Mouse (Mus musculus): Measurements from ENCODE around the gene Fbp2. TPM values are rescaled to one million over a fixed set of nuclear protein-coding genes. Genes with fewer than 3 reads are reported as not detected.
A peak's percentile ranks its signal among the peaks of the same experiment; 100 is the strongest.
"Not testable (repeated sequence)": the region's sequence is repeated elsewhere in the genome, so short reads cannot be mapped to it uniquely, and the experiment has no call there.

The Fbp2 gene
- polyA plus RNA-seq, 1 experiment from 2014 or later: 0.36 TPM

DNA sequence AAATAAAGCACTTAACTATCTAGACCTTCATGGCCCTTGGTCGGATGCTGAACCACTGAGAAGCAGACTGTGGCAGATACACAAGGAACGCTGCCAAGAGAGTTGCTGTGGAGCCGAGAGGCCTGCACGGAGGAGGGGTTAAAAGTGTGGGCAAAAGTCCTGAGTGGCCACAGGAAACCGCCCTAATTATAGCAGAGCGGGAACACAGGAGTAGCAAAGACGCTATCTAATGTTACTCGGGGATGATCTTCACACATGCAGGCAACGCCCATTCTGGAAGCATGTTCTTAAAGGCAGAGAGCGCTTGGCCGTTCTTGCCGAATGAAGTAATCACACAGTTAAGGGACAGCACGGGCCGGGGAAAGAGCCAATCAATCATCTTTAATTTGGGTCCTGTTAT is 1.4 kb downstream of the Fbp2 start:
- H3K4me3 ChIP-seq: no peak overlapping the region
- DNase-seq (ENCODE audit: low spot score): no peak
- no peaks in the 10 kb centered on the region for H3K27me3 ChIP-seq (replicated peaks; ENCODE audit: low read depth, poor library complexity, severe bottlenecking)
- no peaks in the 10 kb centered on the region for H3K36me3 ChIP-seq (replicated peaks)
- H3K4me1 ChIP-seq: peaks cover 10% of the 10 kb centered on the region; the same call in 1 of the 2 replicates
- 89% methylated on average over 14 of the region's 14 CpGs for WGBS
- H3K27ac ChIP-seq (replicated peaks): no peak overlapping the region
- H3K9me3 ChIP-seq: no peaks in the 10 kb centered on the region

DNA sequence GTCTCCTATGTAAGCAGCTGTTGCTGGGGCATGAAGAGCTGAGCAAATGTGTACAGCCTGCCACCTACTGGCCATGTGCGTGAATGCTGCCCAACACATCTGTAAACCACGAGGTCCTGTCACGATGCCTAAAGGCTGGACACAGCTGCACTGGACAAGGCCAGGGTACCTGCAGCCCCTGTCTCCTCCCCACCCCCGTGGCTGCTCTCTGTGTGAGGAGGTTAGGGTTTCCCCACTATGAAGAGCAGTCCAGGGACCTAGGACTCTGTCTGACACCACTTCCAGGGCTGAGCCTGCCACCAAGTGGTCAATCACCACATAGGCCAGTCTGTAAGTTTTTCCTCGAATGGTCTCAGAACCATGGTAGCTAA is 1.9 kb downstream of the Fbp2 start:
- H3K27ac ChIP-seq (replicated peaks): peak overlapping the region; percentile 75
- H3K4me3 ChIP-seq: peak overlapping the region; percentile 46

DNA sequence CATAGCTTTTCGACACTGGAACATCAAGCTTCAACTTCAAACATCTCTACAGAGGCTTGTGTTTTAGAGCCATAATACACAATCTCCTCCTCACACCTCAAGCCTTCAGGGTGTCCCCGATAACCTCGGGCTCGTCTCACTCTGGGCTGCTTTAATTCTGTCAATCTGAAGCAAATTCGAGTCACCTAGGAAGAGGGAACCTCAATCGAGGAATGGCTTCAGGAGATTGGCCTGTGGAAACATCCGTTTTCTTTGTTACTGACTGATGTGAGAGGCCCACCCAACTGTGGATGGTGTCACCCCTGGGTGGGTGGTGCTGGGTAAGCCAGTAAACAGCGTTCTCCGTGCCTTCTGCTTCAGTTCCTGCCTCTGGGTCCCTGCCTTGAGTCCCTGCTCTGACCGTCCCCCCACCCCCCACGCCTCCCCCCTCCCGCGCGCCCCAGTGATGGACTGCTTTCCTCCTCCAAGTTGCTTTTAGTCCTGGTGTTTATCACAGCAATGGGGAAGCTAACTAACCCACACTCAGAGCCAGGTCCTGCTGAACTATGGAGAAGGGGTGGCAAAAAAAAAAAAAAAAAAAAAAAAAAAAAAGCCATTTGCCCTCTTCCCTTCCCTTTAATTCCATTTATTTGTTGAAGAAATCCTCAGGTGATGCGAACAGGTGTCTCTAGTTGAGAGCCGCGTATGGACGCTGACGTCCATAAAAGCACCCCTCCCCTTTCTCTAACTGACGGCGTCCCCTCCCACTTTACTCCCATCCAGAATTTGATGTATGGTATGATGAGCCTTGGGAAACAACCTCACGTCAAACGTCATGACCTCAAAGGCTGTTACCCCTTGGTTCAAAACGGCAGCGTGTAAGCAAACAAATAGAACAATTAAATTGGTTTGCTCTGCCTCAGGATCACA is 2.6 kb downstream of the Fbp2 start:
- 32% methylated on average over 25 of the region's 25 CpGs for WGBS
- DNase-seq (ENCODE audit: low spot score): no peak
- no peaks in the 10 kb centered on the region for H3K27me3 ChIP-seq (replicated peaks; ENCODE audit: low read depth, poor library complexity, severe bottlenecking)
- H3K36me3 ChIP-seq (replicated peaks): no peaks in the 10 kb centered on the region
- H3K27ac ChIP-seq (replicated peaks): peak overlapping the region; percentile 75
- H3K9me3 ChIP-seq: no peaks in the 10 kb centered on the region
- peak overlapping the region; percentile 46 for H3K4me3 ChIP-seq
- peaks cover 9% of the 10 kb centered on the region; the same call in 1 of the 2 replicates for H3K4me1 ChIP-seq

More for the DNA sequence above, 1.9 kb downstream of the Fbp2 start:
- Histone ChIP-seq H3K36me3 (replicated peaks) (no peaks in the 10 kb centered on the region), H3K9me3 (no peaks in the 10 kb centered on the region), H3K4me1 (peaks cover 9% of the 10 kb centered on the region; the same call in 1 of the 2 replicates), H3K27me3 (replicated peaks; ENCODE audit: low read depth, poor library complexity, severe bottlenecking) (no peaks in the 10 kb centered on the region)
- 9% methylated on average over 5 of the region's 5 CpGs for WGBS
- peak; percentile 88 for DNase-seq (ENCODE audit: low spot score)

DNA sequence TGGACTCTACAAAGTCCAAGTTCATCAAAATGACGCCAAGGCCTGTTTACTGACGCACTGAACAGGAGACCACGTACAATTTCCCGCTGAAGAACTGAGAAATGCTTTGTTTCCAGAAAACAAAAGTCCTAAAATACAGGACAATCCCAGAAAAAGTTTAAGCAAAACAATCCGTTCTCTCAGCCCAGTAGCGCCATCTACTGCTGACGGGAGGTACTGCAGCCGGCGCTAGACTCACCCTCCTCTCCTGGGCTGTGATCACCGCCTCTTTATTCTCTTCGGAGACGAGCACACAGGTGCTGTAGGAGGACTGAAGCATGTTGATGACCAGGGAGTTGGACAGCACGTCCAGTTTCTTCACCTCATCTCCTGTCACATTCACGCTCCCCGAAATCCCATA is 3.6 kb downstream of the Fbp2 start:
- DNase-seq (ENCODE audit: low spot score): peak; percentile 77
- H3K9me3 ChIP-seq: no peaks in the 10 kb centered on the region
- H3K4me3 ChIP-seq: no peak overlapping the region
- 13% methylated on average over 15 of the region's 15 CpGs for WGBS
- H3K27ac ChIP-seq (replicated peaks): no peak overlapping the region
- H3K27me3 ChIP-seq (replicated peaks; ENCODE audit: low read depth, poor library complexity, severe bottlenecking): no peaks in the 10 kb centered on the region
- peaks cover 9% of the 10 kb centered on the region; the same call in 1 of the 2 replicates for H3K4me1 ChIP-seq
- H3K36me3 ChIP-seq (replicated peaks): no peaks in the 10 kb centered on the region

DNA sequence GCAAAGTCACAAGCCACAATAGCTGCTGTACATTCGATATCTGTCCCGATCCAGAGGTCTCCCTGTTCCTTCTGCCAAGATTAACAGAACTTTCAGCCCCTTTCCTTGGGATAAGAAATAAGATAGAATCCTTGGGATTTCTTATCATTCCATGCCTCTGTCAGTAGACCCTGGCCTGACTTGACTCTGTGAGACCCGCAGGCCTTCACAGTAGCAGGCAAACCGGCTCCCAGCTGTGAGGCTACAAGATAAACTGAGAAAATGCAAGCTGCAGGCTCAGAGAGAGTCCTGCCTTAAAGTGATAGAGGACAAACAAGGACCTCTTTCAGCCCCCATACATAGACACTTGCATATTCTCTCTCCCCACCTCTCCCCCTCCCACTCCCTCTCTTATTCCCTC is 24.9 kb downstream of the Fbp2 start:
- no peak overlapping the region for H3K27ac ChIP-seq (replicated peaks)
- no peak for DNase-seq (ENCODE audit: low spot score)
- no peak overlapping the region for H3K4me3 ChIP-seq
- H3K36me3 ChIP-seq (replicated peaks): no peaks in the 10 kb centered on the region
- WGBS: 35% methylated on average over 4 of the region's 4 CpGs
- no peaks in the 10 kb centered on the region for H3K4me1 ChIP-seq
- no peaks in the 10 kb centered on the region for H3K27me3 ChIP-seq (replicated peaks; ENCODE audit: low read depth, poor library complexity, severe bottlenecking)
- no peaks in the 10 kb centered on the region for H3K9me3 ChIP-seq

DNA sequence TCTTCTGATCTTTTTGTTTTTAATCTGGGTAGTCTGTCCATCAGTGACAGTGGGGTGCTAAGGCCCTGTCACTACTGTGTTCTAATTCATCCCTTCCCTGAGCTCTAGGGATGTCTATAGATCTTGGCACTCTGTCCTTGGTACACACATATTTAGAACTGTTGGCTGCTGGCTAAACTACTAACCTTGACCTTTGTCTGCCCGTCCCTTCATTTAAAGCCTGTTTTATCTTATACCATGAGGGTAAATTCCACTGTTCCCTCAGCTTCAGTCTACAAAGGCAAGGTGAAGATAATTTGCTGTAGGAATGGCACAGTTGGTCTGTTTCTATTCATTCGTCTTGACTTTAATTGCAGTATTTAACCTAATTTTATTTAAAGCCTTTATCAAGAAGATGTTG is 26.0 kb downstream of the Fbp2 start:
- no peaks in the 10 kb centered on the region for H3K27me3 ChIP-seq (replicated peaks; ENCODE audit: low read depth, poor library complexity, severe bottlenecking)
- no peaks in the 10 kb centered on the region for H3K36me3 ChIP-seq (replicated peaks)
- no peaks in the 10 kb centered on the region for H3K4me1 ChIP-seq
- H3K9me3 ChIP-seq: no peaks in the 10 kb centered on the region
- 80% methylated on average over 2 of the region's 2 CpGs for WGBS
- DNase-seq (ENCODE audit: low spot score): no peak
- no peak overlapping the region for H3K27ac ChIP-seq (replicated peaks)
- H3K4me3 ChIP-seq: no peak overlapping the region

DNA sequence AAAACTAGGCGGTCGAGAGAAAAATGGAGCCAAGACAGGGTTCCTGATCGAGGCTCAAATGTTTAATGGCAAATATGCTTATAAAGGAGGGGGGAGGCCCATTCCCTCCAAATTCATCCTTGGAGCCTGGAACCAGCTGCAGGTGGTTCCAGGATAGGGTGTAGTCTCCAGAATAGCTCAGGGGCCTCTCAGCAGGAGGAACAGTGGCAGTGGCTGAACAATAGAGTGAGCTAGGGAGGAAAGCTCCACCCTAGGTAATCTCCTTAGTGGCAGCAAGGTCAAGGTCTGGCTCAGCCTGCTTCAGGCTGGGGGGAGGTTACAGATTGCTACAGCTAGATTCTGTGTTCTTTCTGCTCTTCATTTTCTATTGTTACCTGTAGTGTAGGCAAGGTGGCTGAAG is 42.5 kb downstream of the Fbp2 start:
- not testable (repeated sequence) for DNase-seq (ENCODE audit: low spot score); H3K27ac ChIP-seq (replicated peaks); H3K36me3 ChIP-seq (replicated peaks); H3K4me1 ChIP-seq; H3K4me3 ChIP-seq; H3K9me3 ChIP-seq; H3K27me3 ChIP-seq (replicated peaks; ENCODE audit: low read depth, poor library complexity, severe bottlenecking)
- WGBS: 92% methylated on average over 3 of the region's 3 CpGs

DNA sequence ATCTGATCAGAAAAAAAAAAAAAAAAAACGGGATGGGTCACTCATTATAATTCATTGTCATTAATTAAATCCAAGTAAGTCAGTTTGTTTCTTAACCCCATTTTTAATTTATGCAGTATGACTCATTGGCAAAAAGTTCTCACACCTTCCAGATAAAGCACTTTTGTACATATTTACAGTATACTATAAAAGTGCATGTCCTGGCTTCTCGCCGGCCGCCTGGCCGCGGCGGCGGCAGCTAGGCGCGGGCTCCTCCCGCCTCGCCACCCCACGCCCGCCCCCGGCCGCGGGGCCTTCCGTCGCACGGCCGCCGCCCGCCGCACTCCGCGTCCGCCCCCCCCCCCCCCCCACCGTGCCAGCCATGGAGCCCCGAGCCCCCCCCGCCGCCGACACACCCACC is 45.5 kb downstream of the Fbp2 start:
- H3K36me3 ChIP-seq (replicated peaks): no peaks in the 10 kb centered on the region
- H3K27ac ChIP-seq (replicated peaks): no peak overlapping the region
- WGBS: 11% methylated on average over 30 of the region's 32 CpGs
- H3K27me3 ChIP-seq (replicated peaks; ENCODE audit: low read depth, poor library complexity, severe bottlenecking): 0 out of 2 replicates have a peak, but pooled peaks cover 7% of the 10 kb centered on the region
- DNase-seq (ENCODE audit: low spot score): peak; percentile 20
- H3K9me3 ChIP-seq: peaks cover 4% of the 10 kb centered on the region; the same call in 1 of the 2 replicates
- H3K4me3 ChIP-seq: peak overlapping the region; percentile 51
- H3K4me1 ChIP-seq: no peaks in the 10 kb centered on the region

DNA sequence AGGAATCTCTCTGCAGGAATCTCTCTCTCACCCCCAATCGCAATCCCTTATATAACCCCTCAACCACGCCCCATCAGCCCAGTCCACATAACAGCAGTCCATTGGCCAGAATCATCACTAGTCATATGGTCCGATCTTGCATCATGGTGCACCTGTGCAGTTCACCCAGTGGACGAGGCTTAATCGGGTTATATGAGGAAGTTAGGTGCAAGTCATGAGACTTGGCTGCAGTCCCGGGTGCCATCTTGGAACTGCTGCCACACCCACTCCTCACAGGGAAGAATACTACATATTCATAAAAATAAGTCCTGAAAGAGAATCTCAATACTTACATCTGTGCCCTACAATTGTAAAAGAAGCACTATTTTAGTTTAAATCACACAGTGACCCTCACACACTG is 50.2 kb downstream of the Fbp2 start:
- DNase-seq (ENCODE audit: low spot score); H3K9me3 ChIP-seq: not testable (repeated sequence)

More for the DNA sequence above, 50.2 kb downstream of the Fbp2 start:
- not testable (repeated sequence) for H3K27ac ChIP-seq (replicated peaks); H3K4me3 ChIP-seq; H3K36me3 ChIP-seq (replicated peaks); H3K27me3 ChIP-seq (replicated peaks; ENCODE audit: low read depth, poor library complexity, severe bottlenecking); H3K4me1 ChIP-seq
- 90% methylated on average over 6 of the region's 6 CpGs for WGBS

Other genes with a start within 250 kb of the Fbp2 start
- gene 6720489N17Rik, start 234.2 kb downstream of the Fbp2 start, polyA plus RNA-seq (2016; fragmentation: Nextera tagmentation; extraction: Ambion mirVana): 14.6 and 15.6 TPM in 2 replicates
- 30.6 and 31.8 TPM in 2 replicates for gene Platr25, start 97.7 kb downstream of the Fbp2 start, polyA plus RNA-seq (2016; fragmentation: Nextera tagmentation; extraction: Ambion mirVana)
- 9.0 and 10.6 TPM in 2 replicates for gene Gm5141, start 72.6 kb downstream of the Fbp2 start, polyA plus RNA-seq (2016; fragmentation: Nextera tagmentation; extraction: Ambion mirVana)
- gene Fbp1, start 29.9 kb upstream of the Fbp2 start, polyA plus RNA-seq (2016; fragmentation: Nextera tagmentation; extraction: Ambion mirVana): not detected in 2 replicates
- gene 2010111I01Rik, start 106.5 kb upstream of the Fbp2 start, polyA plus RNA-seq (2016; fragmentation: Nextera tagmentation; extraction: Ambion mirVana): 67.1 and 88.8 TPM in 2 replicates